In the genomic region with DNA sequence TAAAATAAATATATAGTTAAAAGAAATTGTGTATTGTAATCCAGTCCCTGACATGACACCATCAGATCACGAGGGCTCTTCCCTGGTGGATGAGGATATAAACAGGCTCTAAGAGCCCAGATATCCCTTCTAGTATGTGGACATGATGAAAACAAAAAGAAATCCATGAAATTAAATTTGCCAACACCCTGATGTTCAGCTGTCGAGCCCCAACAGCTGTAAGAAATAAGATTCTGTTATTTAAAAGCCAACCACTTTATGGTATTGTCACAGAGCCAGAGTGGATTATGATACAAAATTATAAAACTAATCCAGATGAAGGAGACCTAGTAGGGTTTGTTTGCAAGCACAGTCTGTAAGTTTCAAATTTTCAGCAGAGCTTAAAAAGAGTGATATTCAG, we compare ENCODE assay signal across 17 mouse cellular contexts.
DNase-seq lines count a peak whose midpoint lies in the region; ATAC-seq and TF ChIP-seq lines count a peak whose summit lies in the region.
"Had no signal": no experiment of that assay in that cellular context is flagged by ENCODE, and none has a peak within 500 bp of the region (broad histone marks: within the 10 kb centered on the region; RNA-seq: fewer than 3 reads in every experiment).

No protein-coding gene starts in this region.

- no peaks in the 10 kb centered on the region for H3K79me2 ChIP-seq in myocyte (ENCODE audit: control insufficient read depth, insufficient read depth)

- no peak for TF ChIP-seq POLR2A in myocyte (IDR thresholded peaks at IDR 0.05; ENCODE audit: insufficient read length, low read depth)

- H3K4me3 ChIP-seq in limb, embryonic 13.5 days: no peak overlapping the region
- H3K4me3 ChIP-seq in limb, embryonic 10.5 days: no peak overlapping the region
- no peak overlapping the region for H3K4me3 ChIP-seq in myocyte
- H3K4me3 ChIP-seq: embryonic facial prominence, embryonic 13.5 days; forebrain, embryonic 13.5 days; forebrain, embryonic 15.5 days had no signal

- H3ac ChIP-seq in myocyte (ENCODE audit: control insufficient read depth, insufficient read length): no peak overlapping the region

- 66% methylated on average over 2 of the region's 2 CpGs for WGBS in limb, embryonic 13.5 days
- WGBS in limb, embryonic 10.5 days: 83% methylated on average over 2 of the region's 2 CpGs

- peak; percentile 32; the same call in 1 of the 2 replicates for ATAC-seq in limb, embryonic 13.5 days (ENCODE audit: low FRiP score, low read depth)
- ATAC-seq: forebrain, embryonic 13.5 days; forebrain, embryonic 15.5 days; forebrain, postnatal 0 days had no signal

- H3K27me3 ChIP-seq in limb, embryonic 13.5 days: no peaks in the 10 kb centered on the region
- no peaks in the 10 kb centered on the region for H3K27me3 ChIP-seq in limb, embryonic 10.5 days (ENCODE audit: low read depth, poor library complexity, severe bottlenecking)
- H3K27me3 ChIP-seq in myocyte (ENCODE audit: control insufficient read depth, insufficient read depth, insufficient read length): no peaks in the 10 kb centered on the region
- H3K27me3 ChIP-seq: embryonic facial prominence, embryonic 13.5 days; forebrain, embryonic 13.5 days; forebrain, embryonic 15.5 days had no signal

- H3K27ac ChIP-seq in limb, embryonic 13.5 days: no peak overlapping the region
- H3K27ac ChIP-seq in limb, embryonic 10.5 days: no peak overlapping the region
- H3K27ac ChIP-seq: embryonic facial prominence, embryonic 13.5 days; forebrain, embryonic 13.5 days; forebrain, embryonic 15.5 days had no signal

- H3K9me3 ChIP-seq in limb, embryonic 13.5 days: no peaks in the 10 kb centered on the region
- no peaks in the 10 kb centered on the region for H3K9me3 ChIP-seq in limb, embryonic 10.5 days (replicated peaks)
- H3K9me3 ChIP-seq: embryonic facial prominence, embryonic 13.5 days; forebrain, embryonic 13.5 days; forebrain, embryonic 15.5 days had no signal

- no peaks in the 10 kb centered on the region for H3K36me3 ChIP-seq in limb, embryonic 13.5 days
- H3K36me3 ChIP-seq in limb, embryonic 10.5 days: no peaks in the 10 kb centered on the region
- H3K36me3 ChIP-seq in myocyte (ENCODE audit: control insufficient read depth, insufficient read depth): no peaks in the 10 kb centered on the region
- H3K36me3 ChIP-seq: embryonic facial prominence, embryonic 13.5 days; forebrain, embryonic 15.5 days had no signal

- H3K4me1 ChIP-seq in limb, embryonic 13.5 days: no peaks in the 10 kb centered on the region
- H3K4me1 ChIP-seq in limb, embryonic 10.5 days: no peaks in the 10 kb centered on the region
- H3K4me1 ChIP-seq: embryonic facial prominence, embryonic 13.5 days had no signal

- DNase-seq in limb, embryonic 10.5 days (ENCODE audit: low spot score): no peak
- no peak for DNase-seq in cerebellum, postnatal 36 days
- DNase-seq in heart, adult 11 months: no peak
- DNase-seq: adrenal gland, adult 2 months; adrenal gland, postnatal 10 days; adrenal gland, postnatal 25 days; cerebellum, adult 11 months; cerebellum, adult 18-20 months; cerebellum, adult 8-10 months; cerebellum, adult 9-11 months; cerebellum, postnatal 14 days; forebrain, postnatal 0 days had no signal

- H3K4me2 ChIP-seq in limb, embryonic 13.5 days (replicated peaks): no peak overlapping the region
- peak overlapping the region; percentile 36 for H3K4me2 ChIP-seq in myocyte (ENCODE audit: low read depth)
- H3K4me2 ChIP-seq: embryonic facial prominence, embryonic 13.5 days; forebrain, embryonic 13.5 days; forebrain, embryonic 15.5 days had no signal

- no peak overlapping the region for H3K9ac ChIP-seq in limb, embryonic 13.5 days
- H3K9ac ChIP-seq: embryonic facial prominence, embryonic 13.5 days; forebrain, embryonic 13.5 days; forebrain, embryonic 15.5 days; forebrain, postnatal 0 days had no signal

TF ChIP-seq in myocyte, 11 proteins besides CTCF, POLR2A, EP300 and RAD21:
- peak; percentile 79 for TF ChIP-seq TCF12 (IDR thresholded peaks at IDR 0.05; ENCODE audit: insufficient read depth, poor library complexity, severe bottlenecking)
- no peak for TF ChIP-seq USF1 (IDR thresholded peaks at IDR 0.05; ENCODE audit: low read depth)
- no peak for TF ChIP-seq SRF (IDR thresholded peaks at IDR 0.05; ENCODE audit: control insufficient read depth, insufficient read length, low read depth)
- TF ChIP-seq MYOD1 (IDR thresholded peaks at IDR 0.05; ENCODE audit: control insufficient read depth in 1 of 3, insufficient read length in 2 of 3, low read depth in 2 of 3): peak in 2 of 3 experiments; percentile 17 to 60
- no peak for TF ChIP-seq MAX (IDR thresholded peaks at IDR 0.05; ENCODE audit: low read depth)
- TF ChIP-seq MYOG (IDR thresholded peaks at IDR 0.05; ENCODE audit: control insufficient read depth in 1 of 3, insufficient read depth in 1 of 3, insufficient read length in 2 of 3, low read depth in 2 of 3): peak in 1 of 3 experiments; percentile 91
- TF ChIP-seq CEBPB (IDR thresholded peaks at IDR 0.05; ENCODE audit: insufficient read depth, poor library complexity, severe bottlenecking): peak; percentile 63; the same call in 1 of the 2 replicates
